Mouse (Mus musculus): ENCODE results near the gene Sel1l. TPM values are rescaled to one million over a fixed set of nuclear protein-coding genes. Genes with fewer than 3 reads are reported as not detected.

Gene Sel1l
- polyA plus RNA-seq, 1 experiment = 14.2 TPM

GRCm38 (mm10) chr12:91787959-91788437, 61.0 kb downstream of the Sel1l start, which contains the start of gene Ston2:
Gene Ston2 (minus strand): TSS chr12:91788387.
- no peaks in the 10 kb centered on the region for H3K27me3 ChIP-seq (replicated peaks)
- H3K9me3 ChIP-seq = no peaks in the 10 kb centered on the region
- no peaks in the 10 kb centered on the region for H3K36me3 ChIP-seq (replicated peaks; ENCODE audit: low read length)
- TF ChIP-seq FLI1 (IDR thresholded peaks at IDR 0.05; ENCODE audit: low read length) (no peak), GATA1 (IDR thresholded peaks at IDR 0.05; ENCODE audit: borderline replicate concordance, low read length) (no peak)
- H3K4me1 ChIP-seq = peaks cover 62% of the 10 kb centered on the region
- no peak within 1 kb of the TSS for H3K4me3 ChIP-seq (replicated peaks)

- no peaks in the 10 kb centered on the region for H3K36me3 ChIP-seq (replicated peaks; ENCODE audit: low read length)
- H3K4me3 ChIP-seq (replicated peaks) = peak overlapping the region; percentile 8
- H3K9me3 ChIP-seq = no peaks in the 10 kb centered on the region
- peaks cover 57% of the 10 kb centered on the region for H3K4me1 ChIP-seq
- TF ChIP-seq GATA1 (IDR thresholded peaks at IDR 0.05; ENCODE audit: borderline replicate concordance, low read length) = no peak
- no peak for TF ChIP-seq FLI1 (IDR thresholded peaks at IDR 0.05; ENCODE audit: low read length)
- no peaks in the 10 kb centered on the region for H3K27me3 ChIP-seq (replicated peaks)
Measured at GRCm38 (mm10) chr12:91786355-91786754, 62.6 kb downstream of the Sel1l start.

DNA sequence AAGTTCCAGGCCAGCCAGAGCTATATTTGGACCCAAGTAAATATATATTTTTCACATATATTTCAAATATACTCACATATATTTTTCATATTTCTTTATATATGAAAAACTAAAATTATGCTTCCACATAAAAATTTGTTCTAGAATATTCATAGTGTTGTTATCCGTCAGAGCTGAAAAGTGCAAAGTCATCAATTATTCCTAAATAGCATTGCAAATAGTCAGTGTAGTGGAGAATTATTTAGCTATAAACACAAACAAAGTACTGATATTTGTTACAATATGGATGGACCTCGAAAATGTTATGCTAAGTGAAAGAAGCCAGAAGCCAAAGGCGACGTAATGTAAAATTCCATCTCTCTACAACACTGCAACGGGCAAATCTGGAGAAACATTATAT, 67.5 kb downstream of the Sel1l start:
- H3K4me3 ChIP-seq (replicated peaks) = no peak overlapping the region
- peaks cover 8% of the 10 kb centered on the region for H3K36me3 ChIP-seq (replicated peaks; ENCODE audit: low read length)
- TF ChIP-seq GATA1 (IDR thresholded peaks at IDR 0.05; ENCODE audit: borderline replicate concordance, low read length) = no peak
- TF ChIP-seq FLI1 (IDR thresholded peaks at IDR 0.05; ENCODE audit: low read length) = no peak

DNA sequence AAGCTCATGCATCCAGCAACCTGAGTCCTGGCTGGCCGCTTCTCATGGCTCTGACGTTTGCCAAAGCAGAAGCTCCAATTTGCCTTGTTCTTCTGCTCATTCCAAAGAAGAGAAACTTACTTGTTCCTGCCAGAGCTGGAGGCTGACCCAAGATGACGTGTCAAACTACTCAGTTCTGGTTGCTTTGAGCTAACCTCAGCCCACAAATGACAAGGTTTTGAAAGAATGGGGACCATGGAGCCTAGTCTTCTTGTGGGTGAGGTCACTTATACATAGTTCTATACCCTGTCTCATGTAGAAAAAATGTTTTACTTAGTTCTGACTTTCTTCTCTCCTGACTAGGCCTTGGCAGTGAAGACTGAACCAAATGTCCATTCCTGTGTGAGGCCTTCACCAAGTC, 68.4 kb downstream of the Sel1l start:
- H3K36me3 ChIP-seq (replicated peaks; ENCODE audit: low read length) = peaks cover 16% of the 10 kb centered on the region
- TF ChIP-seq GATA1 (IDR thresholded peaks at IDR 0.05; ENCODE audit: borderline replicate concordance, low read length) (no peak), FLI1 (IDR thresholded peaks at IDR 0.05; ENCODE audit: low read length) (no peak)
- H3K9me3 ChIP-seq = no peaks in the 10 kb centered on the region
- H3K4me1 ChIP-seq = peaks cover 60% of the 10 kb centered on the region
- no peak overlapping the region for H3K4me3 ChIP-seq (replicated peaks)
- no peaks in the 10 kb centered on the region for H3K27me3 ChIP-seq (replicated peaks)

More for the DNA sequence above, 67.5 kb downstream of the Sel1l start:
- Histone ChIP-seq H3K27me3 (replicated peaks) (no peaks in the 10 kb centered on the region), H3K4me1 (peaks cover 60% of the 10 kb centered on the region), H3K9me3 (no peaks in the 10 kb centered on the region)

- H3K4me3 ChIP-seq (replicated peaks) = peak overlapping the region; percentile 100
- no peaks in the 10 kb centered on the region for H3K9me3 ChIP-seq
- no peaks in the 10 kb centered on the region for H3K27me3 ChIP-seq (replicated peaks)
- TF ChIP-seq GATA1 (IDR thresholded peaks at IDR 0.05; ENCODE audit: borderline replicate concordance, low read length) (no peak), FLI1 (IDR thresholded peaks at IDR 0.05; ENCODE audit: low read length) (no peak)
- peaks cover 71% of the 10 kb centered on the region for H3K4me1 ChIP-seq
- H3K36me3 ChIP-seq (replicated peaks; ENCODE audit: low read length) = peaks cover 31% of the 10 kb centered on the region
Measured at GRCm38 (mm10) chr12:91779004-91779365, 70.0 kb downstream of the Sel1l start.

- Histone ChIP-seq H3K9me3 (no peaks in the 10 kb centered on the region), H3K4me3 (replicated peaks) (peak overlapping the region; percentile 100), H3K36me3 (replicated peaks; ENCODE audit: low read length) (peaks cover 36% of the 10 kb centered on the region), H3K27me3 (replicated peaks) (no peaks in the 10 kb centered on the region), H3K4me1 (peaks cover 74% of the 10 kb centered on the region)
- no peak for TF ChIP-seq FLI1 (IDR thresholded peaks at IDR 0.05; ENCODE audit: low read length)
- no peak for TF ChIP-seq GATA1 (IDR thresholded peaks at IDR 0.05; ENCODE audit: borderline replicate concordance, low read length)
Measured at GRCm38 (mm10) chr12:91778211-91779003, 70.5 kb downstream of the Sel1l start.

DNA sequence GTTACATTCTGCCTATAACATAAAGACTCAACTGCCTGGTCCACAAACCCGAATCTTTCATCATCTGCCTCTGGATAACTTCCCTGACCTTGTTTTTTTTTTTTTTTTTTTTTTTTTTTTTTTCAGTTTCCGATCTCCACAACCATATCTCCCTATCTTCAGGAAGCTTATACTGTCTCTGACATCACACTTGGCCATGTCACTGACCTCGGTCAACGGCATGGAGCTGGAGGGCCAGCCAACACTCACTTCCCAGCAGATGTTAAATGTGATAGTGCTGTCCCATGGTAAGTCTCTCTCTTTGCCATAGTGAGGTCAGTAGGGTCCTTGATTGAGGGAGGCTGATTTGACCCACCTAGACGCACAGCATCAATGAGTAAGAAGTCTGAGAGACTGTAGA, 72.6 kb downstream of the Sel1l start:
- peak overlapping the region; percentile 100 for H3K4me3 ChIP-seq (replicated peaks)
- no peaks in the 10 kb centered on the region for H3K9me3 ChIP-seq
- no peak for TF ChIP-seq FLI1 (IDR thresholded peaks at IDR 0.05; ENCODE audit: low read length)
- TF ChIP-seq GATA1 (IDR thresholded peaks at IDR 0.05; ENCODE audit: borderline replicate concordance, low read length) = no peak
- peaks cover 86% of the 10 kb centered on the region for H3K4me1 ChIP-seq
- H3K27me3 ChIP-seq (replicated peaks) = no peaks in the 10 kb centered on the region
- peaks cover 56% of the 10 kb centered on the region for H3K36me3 ChIP-seq (replicated peaks; ENCODE audit: low read length)

GRCm38 (mm10) chr12:91774811-91775284, 74.1 kb downstream of the Sel1l start:
- H3K4me1 ChIP-seq = peaks cover 86% of the 10 kb centered on the region
- peaks cover 68% of the 10 kb centered on the region for H3K36me3 ChIP-seq (replicated peaks; ENCODE audit: low read length)
- H3K27me3 ChIP-seq (replicated peaks) = no peaks in the 10 kb centered on the region

GRCm38 (mm10) chr12:91768871-91769270, 80.1 kb downstream of the Sel1l start:
- H3K4me3 ChIP-seq (replicated peaks) = peak overlapping the region; percentile 62
- H3K27me3 ChIP-seq (replicated peaks) = no peaks in the 10 kb centered on the region
- H3K36me3 ChIP-seq (replicated peaks; ENCODE audit: low read length) = peaks cover 67% of the 10 kb centered on the region
- TF ChIP-seq GATA1 (IDR thresholded peaks at IDR 0.05; ENCODE audit: borderline replicate concordance, low read length) = no peak
- TF ChIP-seq FLI1 (IDR thresholded peaks at IDR 0.05; ENCODE audit: low read length) = no peak
- no peaks in the 10 kb centered on the region for H3K9me3 ChIP-seq
- H3K4me1 ChIP-seq = peaks cover 98% of the 10 kb centered on the region

More at GRCm38 (mm10) chr12:91774811-91775284, 74.1 kb downstream of the Sel1l start:
- peak overlapping the region; percentile 67 for H3K4me3 ChIP-seq (replicated peaks)
- TF ChIP-seq GATA1 (IDR thresholded peaks at IDR 0.05; ENCODE audit: borderline replicate concordance, low read length) = no peak
- TF ChIP-seq FLI1 (IDR thresholded peaks at IDR 0.05; ENCODE audit: low read length) = no peak
- H3K9me3 ChIP-seq = no peaks in the 10 kb centered on the region

- TF ChIP-seq GATA1 (IDR thresholded peaks at IDR 0.05; ENCODE audit: borderline replicate concordance, low read length) = no peak
Measured at GRCm38 (mm10) chr12:91768176-91768575, 80.8 kb downstream of the Sel1l start.

More at GRCm38 (mm10) chr12:91768176-91768575, 80.8 kb downstream of the Sel1l start:
- H3K27me3 ChIP-seq (replicated peaks) = no peaks in the 10 kb centered on the region
- H3K4me1 ChIP-seq = peaks cover 98% of the 10 kb centered on the region
- no peak overlapping the region for H3K4me3 ChIP-seq (replicated peaks)
- no peaks in the 10 kb centered on the region for H3K9me3 ChIP-seq
- H3K36me3 ChIP-seq (replicated peaks; ENCODE audit: low read length) = peaks cover 65% of the 10 kb centered on the region
